Mouse (Mus musculus) gastrocnemius, postnatal 10 days (tissue): ENCODE data around the gene Ghdc. TPM values are rescaled to one million over a fixed set of nuclear protein-coding genes. Genes with fewer than 3 reads are reported as not detected.

ENCODE experiments used
- DNase-seq: peaks from one replicate; pipeline ENCODE4 v3.0.0; 2021; ENCODE audit warnings: mixed read lengths
- total RNA-seq, 2 experiments: library from RNA; stranded (reverse); gene quantifications; 2 replicates each; pipeline ENCODE4 v1.2.3; 2021

Gene Ghdc
- total RNA-seq, 2 experiments from 2014 or later, result 7.7 to 8.4 TPM

GRCm38 (mm10) chr11:100745085-100745484 lies 25.7 kb downstream of the Ghdc start:
- no peak for DNase-seq

DNA sequence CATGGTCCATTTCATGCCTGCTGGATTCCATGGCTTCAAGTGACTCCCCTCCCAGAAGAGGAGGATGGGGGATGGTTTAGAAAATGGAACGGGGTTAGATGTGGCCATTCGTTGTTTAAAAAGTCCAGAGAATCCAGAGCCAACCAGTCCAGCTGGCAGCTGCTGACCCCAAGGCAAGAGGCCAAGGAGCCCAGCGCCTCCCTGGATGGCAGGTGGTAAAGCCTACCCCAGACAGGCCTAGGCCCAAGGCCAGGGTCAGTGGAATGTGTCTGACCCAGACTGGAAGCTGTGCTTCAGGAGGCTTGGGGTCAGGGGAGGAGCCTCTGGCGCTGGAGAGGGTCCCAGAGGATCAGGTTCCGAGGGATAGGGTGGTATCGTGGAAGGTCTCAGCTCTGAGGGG lies 29.4 kb downstream of the Ghdc start:
- peak; percentile 84 for DNase-seq

- DNase-seq, result no peak
Measured at GRCm38 (mm10) chr11:100738749-100739148, 32.0 kb downstream of the Ghdc start.

GRCm38 (mm10) chr11:100738066-100738604 lies 32.6 kb downstream of the Ghdc start, which contains the start of gene Rab5c:
Rab5c (minus strand) TSS chr11:100738215.
- peak; percentile 95 for DNase-seq

- DNase-seq, result no peak
Measured at GRCm38 (mm10) chr11:100737105-100737733, 33.5 kb downstream of the Ghdc start.

DNA sequence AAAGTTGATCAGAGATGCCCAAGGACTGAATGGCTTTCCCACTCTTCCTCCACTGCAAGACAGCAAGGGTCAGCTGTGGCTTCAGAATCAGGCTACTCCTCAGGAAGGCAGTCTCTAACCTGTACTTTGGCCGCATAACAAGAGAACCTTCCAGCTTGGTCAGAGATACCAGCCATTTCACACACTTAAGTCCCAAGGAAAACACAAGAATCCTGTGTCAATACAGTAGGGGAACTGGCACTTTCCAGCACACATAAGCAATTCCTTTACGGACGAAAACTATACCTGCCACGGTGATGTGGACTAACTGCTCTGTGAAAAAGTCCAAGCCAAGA lies 34.0 kb downstream of the Ghdc start:
- DNase-seq, result no peak

- no peak for DNase-seq
Measured at GRCm38 (mm10) chr11:100735954-100736745, 34.6 kb downstream of the Ghdc start.

- DNase-seq, result no peak
Measured at GRCm38 (mm10) chr11:100735134-100735865, 35.5 kb downstream of the Ghdc start.

DNA sequence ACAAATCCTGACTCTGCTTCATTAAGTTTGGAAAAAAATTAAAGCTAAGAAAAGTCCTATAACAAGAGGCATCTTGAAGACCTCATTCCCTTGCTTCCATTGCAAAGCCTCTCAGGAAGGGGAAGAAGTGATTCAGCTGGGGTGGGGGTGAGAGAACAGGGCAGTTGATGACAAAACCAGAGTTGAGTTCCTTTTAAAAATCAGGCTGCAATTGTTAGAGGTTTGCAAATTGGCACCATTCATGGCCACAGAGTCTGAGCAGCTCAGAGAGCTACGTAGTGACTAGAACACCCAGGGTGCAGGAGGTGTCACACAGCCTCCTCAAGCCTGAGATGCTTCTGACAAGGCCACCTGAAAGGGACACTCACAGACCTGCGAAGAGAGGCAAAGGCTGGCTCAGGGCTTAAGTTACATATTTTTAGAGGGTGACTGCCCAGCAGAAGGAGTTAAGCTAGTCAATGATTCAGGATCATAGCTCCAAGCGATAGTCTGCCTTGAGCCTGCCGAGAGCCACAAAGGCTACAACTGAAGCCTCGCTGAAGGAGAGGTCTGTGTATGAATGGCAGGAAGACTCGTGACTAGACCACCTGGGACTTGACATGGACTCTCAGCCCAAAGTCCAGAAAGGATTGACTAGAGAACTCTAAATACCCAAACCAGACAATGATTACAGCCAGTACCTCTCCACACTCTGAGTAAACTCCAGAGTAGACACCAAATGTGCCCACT lies 40.1 kb downstream of the Ghdc start:
- DNase-seq, result no peak

DNA sequence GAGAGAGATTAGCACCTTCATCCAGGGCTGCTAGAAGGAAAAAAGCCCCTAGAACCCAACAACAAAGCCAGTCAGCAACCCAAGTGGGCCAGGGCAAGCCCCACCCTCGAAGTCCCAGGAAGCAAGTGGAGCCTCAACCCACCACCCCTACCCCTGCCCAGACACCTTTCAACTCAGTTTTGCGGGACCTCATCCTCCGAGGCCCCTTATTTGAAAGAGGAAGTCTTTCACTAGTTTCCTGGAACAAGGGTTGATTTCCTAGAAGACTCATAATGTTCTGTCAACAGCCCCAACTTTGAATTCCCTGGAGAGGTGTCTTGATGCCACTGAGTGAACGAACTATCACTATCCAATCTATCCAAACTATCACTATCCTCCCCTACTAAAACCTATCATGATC lies 40.8 kb downstream of the Ghdc start:
- DNase-seq, result no peak

DNA sequence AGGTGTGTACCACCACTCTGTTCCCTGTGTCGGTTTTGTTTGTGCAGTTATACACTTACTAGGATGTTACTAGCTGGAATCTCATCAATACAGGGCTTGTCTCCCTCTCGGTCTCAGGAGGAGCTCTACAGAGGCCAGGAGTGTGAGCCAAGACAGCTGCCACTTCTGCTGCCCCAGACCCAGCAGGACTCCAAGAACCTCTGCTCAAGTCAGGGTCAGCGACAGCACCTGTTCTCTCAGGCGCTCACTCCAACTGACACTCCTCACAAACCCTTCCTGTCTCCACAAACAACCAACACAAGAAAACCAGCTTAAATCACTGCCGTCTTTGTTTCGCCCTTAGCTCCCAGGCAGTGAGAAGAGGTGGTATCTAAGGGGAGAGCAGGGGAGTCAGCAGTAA lies 42.2 kb downstream of the Ghdc start:
- DNase-seq, result no peak

GRCm38 (mm10) chr11:100727201-100727600 lies 43.6 kb downstream of the Ghdc start:
- no peak for DNase-seq

DNA sequence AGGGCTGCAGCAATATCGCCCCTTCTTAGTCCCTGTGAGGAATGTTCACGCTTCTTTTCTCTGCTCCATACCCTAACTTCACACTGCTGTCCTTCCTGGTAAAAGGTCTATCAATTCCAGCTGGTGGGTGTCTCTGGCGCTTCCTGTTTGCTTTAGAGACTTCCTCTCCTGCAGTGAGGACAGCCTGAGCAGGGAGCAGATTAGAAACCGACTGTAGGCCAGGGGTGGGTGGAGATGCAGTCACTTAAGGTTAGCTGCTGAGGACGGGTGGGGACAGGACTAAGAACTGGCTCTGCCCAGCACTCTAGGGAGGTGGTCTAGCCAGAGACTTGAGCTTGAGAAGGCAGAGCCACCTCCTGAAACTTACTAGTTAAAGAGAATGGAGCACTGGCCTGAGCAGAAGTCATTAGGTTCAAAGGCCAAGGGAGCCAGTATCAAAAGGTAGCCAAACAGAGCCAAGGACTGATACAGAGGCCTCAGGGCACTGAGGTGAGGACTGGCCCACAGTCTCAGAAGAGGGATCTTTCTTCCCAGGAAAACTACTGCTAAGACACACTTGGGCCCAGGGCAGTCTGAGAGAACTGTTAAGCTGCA lies 45.7 kb downstream of the Ghdc start:
- DNase-seq, result no peak

DNA sequence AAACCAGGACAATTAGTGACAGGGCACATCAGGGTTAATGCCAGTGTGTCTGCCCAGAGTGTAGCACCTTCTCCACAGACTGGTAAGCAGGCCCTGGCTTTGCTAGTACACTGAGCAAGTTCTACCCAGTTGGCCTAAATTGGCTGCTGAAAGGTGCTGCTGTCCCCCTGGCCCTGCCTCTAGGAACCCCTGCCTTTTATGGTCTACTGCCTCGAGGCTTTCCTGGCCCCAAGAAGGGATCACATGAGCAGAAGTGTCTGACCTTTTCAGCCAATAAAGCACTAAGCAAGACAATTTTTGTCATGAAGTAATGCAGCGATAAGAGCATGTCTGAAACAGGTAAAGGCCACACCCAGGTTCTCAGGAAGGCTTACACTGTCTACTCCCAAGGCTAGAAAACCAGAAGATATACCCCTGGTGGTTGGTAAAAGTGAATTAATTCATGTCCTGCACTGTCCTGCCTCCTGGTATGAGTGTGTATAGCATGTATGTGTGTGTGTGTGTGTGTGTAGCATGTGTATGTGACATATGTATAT lies 48.2 kb downstream of the Ghdc start:
- no peak for DNase-seq

DNA sequence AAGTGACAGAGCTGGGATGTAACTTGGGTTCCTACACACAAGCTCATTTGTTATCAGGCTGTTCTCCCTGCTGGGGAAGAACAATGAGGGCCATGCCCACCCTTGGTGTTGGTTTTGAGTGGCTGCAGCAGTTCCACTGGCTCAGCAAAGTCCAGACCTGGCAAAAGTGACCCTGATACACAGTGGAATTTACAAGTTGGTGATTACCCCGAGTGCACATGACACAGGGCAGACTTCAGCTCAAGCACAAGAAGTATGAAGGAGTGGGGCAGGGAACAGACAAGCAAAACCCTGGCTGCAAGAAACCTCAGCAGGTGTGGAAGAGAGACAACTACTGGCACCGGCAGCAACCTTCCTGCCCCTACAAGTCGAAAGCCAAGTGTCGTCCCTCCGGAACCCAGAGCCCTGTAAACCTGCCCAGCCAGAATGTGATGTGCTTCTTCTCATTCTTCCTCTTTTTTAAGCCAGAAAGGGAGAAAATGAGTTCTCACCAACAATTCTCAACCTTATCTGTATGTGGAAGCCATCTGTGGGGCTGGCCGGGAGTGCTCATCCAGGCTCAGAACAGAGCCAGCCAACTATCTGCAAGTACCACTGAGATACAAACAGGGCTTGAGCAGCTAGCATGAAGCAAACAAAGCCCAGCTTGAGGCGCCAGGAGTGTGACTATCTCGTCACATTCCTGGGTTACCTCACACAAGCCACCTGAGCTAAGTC lies 48.8 kb downstream of the Ghdc start:
- no peak for DNase-seq

DNA sequence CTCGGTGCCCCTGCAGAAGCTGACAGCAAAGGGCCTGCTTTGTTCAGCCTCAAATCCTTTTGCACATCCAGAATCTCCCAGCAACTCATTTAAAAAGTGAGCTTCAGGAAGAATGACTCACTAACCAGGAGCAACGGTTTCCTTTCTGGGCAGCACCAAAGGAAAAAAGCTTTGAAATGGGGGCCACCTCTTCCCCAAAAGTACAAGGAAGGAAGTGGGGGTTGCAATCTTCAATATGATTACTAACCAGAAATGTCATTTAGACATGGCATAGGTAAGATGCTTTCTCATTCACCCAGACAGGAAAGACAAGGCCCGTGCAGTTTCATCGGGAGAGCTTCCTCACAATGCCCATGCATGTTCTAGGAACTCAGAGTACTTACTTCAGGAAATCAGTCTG lies 49.5 kb downstream of the Ghdc start:
- no peak for DNase-seq

GRCm38 (mm10) chr11:100720345-100720744 lies 50.4 kb downstream of the Ghdc start:
- no peak for DNase-seq

DNA sequence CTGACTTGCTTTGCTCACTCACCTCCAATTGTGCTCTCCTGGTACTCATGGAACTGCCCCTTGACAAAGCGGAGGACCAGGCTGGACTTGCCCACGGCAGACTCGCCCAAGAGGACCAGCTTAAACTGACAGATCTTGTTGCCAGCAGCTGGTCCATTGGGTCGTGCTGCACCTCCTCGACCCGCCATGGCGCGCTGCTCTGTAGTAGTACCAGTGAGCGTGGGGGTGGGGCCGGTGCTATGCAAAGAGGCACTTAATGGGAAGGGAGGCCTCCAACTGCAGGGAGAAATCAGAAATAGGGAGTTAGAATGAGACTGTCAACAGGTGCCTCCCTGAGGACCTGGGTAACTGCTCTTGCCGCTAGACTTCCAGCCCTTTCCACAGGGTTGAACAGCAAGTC lies 50.9 kb downstream of the Ghdc start:
- DNase-seq, result no peak

DNA sequence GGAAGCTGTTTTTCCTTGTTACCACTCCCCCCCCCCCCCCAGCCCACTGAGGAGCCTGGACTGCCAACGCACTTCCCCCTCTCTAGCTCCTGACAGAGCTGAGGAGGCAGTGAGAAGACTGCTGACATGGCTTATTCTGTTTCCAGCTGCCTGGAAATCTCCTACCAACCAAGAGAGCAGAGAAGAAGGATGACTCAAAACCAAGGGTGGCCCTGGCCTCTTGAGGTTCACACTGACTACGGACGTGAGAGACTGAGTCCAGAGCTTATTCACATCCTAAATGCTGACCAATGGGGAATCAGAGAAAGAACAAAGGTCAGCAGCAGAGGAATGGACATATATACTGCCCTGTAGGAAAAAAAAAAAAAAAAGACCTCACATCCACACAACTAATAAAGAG lies 51.4 kb downstream of the Ghdc start:
- DNase-seq, result no peak

DNA sequence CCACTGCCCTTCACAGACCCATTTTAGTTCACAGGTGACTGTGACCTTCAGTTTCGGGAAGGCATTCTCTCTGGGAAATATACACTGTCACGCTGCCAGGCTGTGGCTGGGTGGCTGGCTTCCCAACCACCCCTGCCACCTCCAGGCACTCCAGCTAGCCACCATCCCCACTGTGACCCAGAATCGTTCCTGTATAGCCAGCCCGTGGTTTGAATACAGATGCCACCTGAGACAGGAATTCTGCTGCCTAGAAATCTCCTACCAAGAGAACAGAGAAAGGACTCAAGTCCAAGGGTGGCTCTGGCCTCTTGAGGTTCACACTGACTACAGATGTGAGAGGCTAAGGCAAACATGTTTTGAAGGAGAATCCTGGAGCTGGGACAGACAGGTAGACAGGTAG lies 51.9 kb downstream of the Ghdc start:
- no peak for DNase-seq

DNA sequence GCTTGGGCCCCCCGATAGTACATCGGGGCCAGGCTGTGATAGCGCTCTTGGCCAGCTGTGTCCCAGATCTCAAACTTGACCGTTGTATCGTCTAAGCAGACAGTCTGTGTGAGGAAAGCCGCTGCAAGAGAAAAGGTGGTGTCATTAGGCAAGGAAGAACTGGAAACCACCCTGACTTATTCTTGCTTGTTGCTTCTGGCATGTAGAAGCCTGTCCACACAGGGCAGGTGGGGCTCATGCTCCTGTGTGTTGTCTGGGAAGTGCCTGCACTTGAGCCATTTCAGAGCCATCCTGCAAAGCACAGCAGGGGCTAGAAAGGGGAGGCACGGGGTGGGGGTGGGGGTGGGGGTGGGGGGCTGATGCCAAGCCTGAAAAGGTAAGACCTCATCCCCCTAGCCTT lies 52.3 kb downstream of the Ghdc start:
- DNase-seq, result no peak
